18 mouse cellular contexts compared by ENCODE assay signal in the genomic region with DNA sequence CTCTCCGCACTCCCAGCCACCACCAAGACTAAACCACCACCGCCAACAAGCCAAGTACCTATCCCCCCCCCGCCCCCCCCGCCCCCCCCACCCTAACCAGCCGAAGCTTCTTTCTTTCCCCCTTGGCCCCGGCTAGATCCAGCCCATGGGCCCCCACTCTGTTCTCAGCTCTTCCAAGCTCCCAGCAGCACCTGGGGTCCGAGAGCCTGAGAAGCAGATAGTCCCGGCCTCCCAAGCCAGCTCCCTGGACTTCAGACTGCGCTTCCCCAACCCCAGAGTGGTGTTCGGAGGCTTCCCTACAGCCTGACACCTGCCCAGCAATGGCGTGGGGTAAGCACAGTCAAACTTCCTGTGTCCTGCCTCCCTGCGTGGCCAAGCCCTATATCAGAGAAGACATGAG. TPM values are rescaled to one million over a fixed set of nuclear protein-coding genes. Genes with fewer than 3 reads are reported as not detected.
"Had no signal": no experiment of that assay in that cellular context is flagged by ENCODE, and none has a peak within 500 bp of the region (broad histone marks: within the 10 kb centered on the region; RNA-seq: fewer than 3 reads in every experiment).

No protein-coding gene starts in this region.

- H3K4me2 ChIP-seq: limb, embryonic 12.5 days; liver, embryonic 13.5 days; midbrain, embryonic 12.5 days; neural tube, embryonic 13.5 days; stomach, embryonic 15.5 days had no signal

- ATAC-seq: lung, postnatal 0 days; midbrain, embryonic 16.5 days had no signal

- H3K9ac ChIP-seq: limb, embryonic 12.5 days; liver, embryonic 13.5 days; midbrain, embryonic 12.5 days; neural tube, embryonic 13.5 days; stomach, embryonic 15.5 days had no signal

- H3K36me3 ChIP-seq: limb, embryonic 12.5 days; midbrain, embryonic 12.5 days; neural tube, embryonic 13.5 days; stomach, embryonic 15.5 days had no signal

- DNase-seq: kidney, adult 18-20 months; kidney, postnatal 10 days; kidney, postnatal 4 days; liver; liver, embryonic 13.5 days; lung, adult 2 months; lung, postnatal 4 days; right cerebral cortex, postnatal 14 days; thymus, adult 18-20 months; thymus, postnatal 25 days had no signal

- H3K4me3 ChIP-seq: layer of hippocampus, adult 2 months; limb, embryonic 12.5 days; liver, embryonic 13.5 days; midbrain, embryonic 12.5 days; neural tube, embryonic 13.5 days; stomach, embryonic 15.5 days had no signal

- H3K27ac ChIP-seq: layer of hippocampus, adult 2 months; limb, embryonic 12.5 days; liver, embryonic 13.5 days; midbrain, embryonic 12.5 days; neural tube, embryonic 13.5 days; stomach, embryonic 15.5 days had no signal

- H3K27me3 ChIP-seq: limb, embryonic 12.5 days; liver, embryonic 13.5 days; midbrain, embryonic 12.5 days; neural tube, embryonic 13.5 days; stomach, embryonic 15.5 days had no signal

- H3K9me3 ChIP-seq: limb, embryonic 12.5 days; liver, embryonic 13.5 days; midbrain, embryonic 12.5 days; neural tube, embryonic 13.5 days; stomach, embryonic 15.5 days had no signal

RNA-seq across cellular contexts. Expression of a gene that starts 2.4 kb away (rescaled TPM):
- polyA plus RNA-seq: kidney, embryonic 14.5 days; limb, embryonic 12.5 days had no signal
